Mouse (Mus musculus) bone marrow, adult 2 months (tissue): Measurements from ENCODE around the gene Tle4. TPM values are rescaled to one million over a fixed set of nuclear protein-coding genes. Genes with fewer than 3 reads are reported as not detected.

ENCODE experiments used
- H3K27ac ChIP-seq: fragments of 200-500 bp; 2 replicates; pipeline ENCODE4 v1.5.1; 2012; ENCODE audit warnings: low read depth, mild to moderate bottlenecking, control low read depth, inconsistent platforms, low read length; ENCODE audit not compliant: control insufficient read depth, poor library complexity, insufficient read depth
- H3K4me1 ChIP-seq: fragments of 200-500 bp; 2 replicates; pipeline ENCODE4 v1.6.1; 2011; ENCODE audit warnings: low read length; ENCODE audit not compliant: control insufficient read depth, insufficient read depth
- H3K4me3 ChIP-seq: fragments of 200-500 bp; replicated peaks from 2 replicates; pipeline ENCODE3; 2011; ENCODE audit warnings: mild to moderate bottlenecking, low read depth, low read length, control low read depth; ENCODE audit not compliant: control insufficient read depth
- CTCF ChIP-seq: fragments of 200-500 bp; IDR thresholded peaks from 2 replicates; pipeline ENCODE4 v1.5.1; 2011; ENCODE audit warnings: low read length, control low read depth; ENCODE audit not compliant: control insufficient read depth, insufficient read depth
- POLR2A ChIP-seq: fragments of 200-500 bp; IDR thresholded peaks from 2 replicates; pipeline ENCODE4 v1.6.1; 2011; ENCODE audit warnings: low read depth, mild to moderate bottlenecking, control low read depth, low read length, borderline replicate concordance; ENCODE audit not compliant: control insufficient read depth
- WGBS: fragments of 180-500 bp; shearing (Covaris S2); methylation state at CpG from one replicate; pipeline ENCODE4 v1.1.7; 2018; 5-methylcytosine and 5-hydroxymethylcytosine counted together
- polyA plus RNA-seq: library from polyadenylated mRNA; stranded (reverse); fragments of >200 nt; gene quantifications from 2 replicates; pipeline ENCODE4 v1.2.4, GENCODE M21; 2011; ENCODE audit warnings: low replicate concordance; ENCODE audit not compliant: missing spikeins, insufficient read depth, insufficient read length

Tle4 gene
- polyA plus RNA-seq, 1 experiment: 11.6 TPM

- WGBS: 55% methylated on average over 3 of the region's 3 CpGs
- Histone ChIP-seq H3K27ac (no peak overlapping the region), H3K4me1 (peaks cover 3% of the 10 kb centered on the region), H3K4me3 (no peak overlapping the region)
- TF ChIP-seq CTCF (no peak), POLR2A (no peak)
Measured at GRCm38 (mm10) chr19:14585235-14585634, 12.6 kb downstream of the Tle4 start.

- TF ChIP-seq CTCF (no peak), POLR2A (no peak)
- Histone ChIP-seq H3K4me1 (peaks cover 1% of the 10 kb centered on the region; the same call in 1 of the 2 replicates), H3K4me3 (no peak overlapping the region), H3K27ac (no peak overlapping the region)
- 37% methylated on average over 5 of the region's 5 CpGs for WGBS
Measured at GRCm38 (mm10) chr19:14578698-14579097, 19.2 kb downstream of the Tle4 start.

DNA sequence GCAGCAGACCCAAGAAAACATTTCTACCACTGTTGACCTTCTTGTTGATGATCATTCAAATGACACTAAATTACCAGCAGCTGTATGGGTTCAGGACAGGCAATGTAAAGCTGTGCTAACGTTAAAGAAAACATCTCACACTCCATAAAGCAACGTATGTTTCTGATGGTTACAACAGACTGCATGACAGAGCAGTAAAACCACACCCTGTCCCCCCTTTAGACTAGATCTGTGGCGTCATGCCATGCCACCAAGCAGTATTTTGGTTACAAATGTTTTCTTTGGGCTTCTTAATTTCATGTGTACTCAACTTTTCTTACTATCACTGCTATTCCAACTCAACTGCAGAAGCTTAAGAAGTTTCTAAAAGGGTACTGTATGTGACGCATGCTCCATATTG lies 19.8 kb downstream of the Tle4 start:
- Histone ChIP-seq H3K4me1 (peaks cover 1% of the 10 kb centered on the region; the same call in 1 of the 2 replicates), H3K27ac (no peak overlapping the region), H3K4me3 (no peak overlapping the region)
- no peak for TF ChIP-seq POLR2A
- no peak for TF ChIP-seq CTCF
- 25% methylated on average over 4 of the region's 4 CpGs for WGBS

DNA sequence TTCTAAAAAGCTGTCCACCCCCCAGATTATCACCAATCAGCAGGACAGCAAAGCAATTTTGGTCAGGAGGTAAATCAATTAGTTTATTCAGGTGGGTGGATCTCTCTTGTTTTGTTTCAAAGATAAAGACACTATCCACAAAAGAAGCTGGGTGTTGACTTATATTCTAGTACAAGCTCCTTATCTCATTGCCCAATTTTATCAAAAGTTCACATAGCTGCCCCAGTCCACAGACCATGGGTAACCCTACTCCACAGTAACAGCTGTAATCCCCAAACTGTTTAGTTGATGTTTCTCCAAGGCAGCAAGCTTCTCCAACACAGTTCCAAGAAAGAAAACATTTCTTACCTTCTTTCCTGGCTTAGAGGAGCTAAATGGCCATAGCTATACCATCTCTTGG lies 21.5 kb downstream of the Tle4 start:
- Histone ChIP-seq H3K4me3 (no peak overlapping the region), H3K4me1 (peaks cover 1% of the 10 kb centered on the region; the same call in 1 of the 2 replicates), H3K27ac (no peak overlapping the region)
- TF ChIP-seq POLR2A (no peak), CTCF (no peak)

GRCm38 (mm10) chr19:14568879-14569278 lies 29.0 kb downstream of the Tle4 start:
- Histone ChIP-seq H3K27ac (no peak overlapping the region), H3K4me3 (no peak overlapping the region), H3K4me1 (no peaks in the 10 kb centered on the region; the same call in 1 of the 2 replicates)
- TF ChIP-seq POLR2A: no peak
- no peak for TF ChIP-seq CTCF

- Histone ChIP-seq H3K4me1 (no peaks in the 10 kb centered on the region; the same call in 1 of the 2 replicates), H3K4me3 (no peak overlapping the region), H3K27ac (no peak overlapping the region)
- WGBS: 85% methylated on average over 3 of the region's 3 CpGs
- TF ChIP-seq CTCF (no peak), POLR2A (no peak)
Measured at GRCm38 (mm10) chr19:14567081-14567480, 30.8 kb downstream of the Tle4 start.

DNA sequence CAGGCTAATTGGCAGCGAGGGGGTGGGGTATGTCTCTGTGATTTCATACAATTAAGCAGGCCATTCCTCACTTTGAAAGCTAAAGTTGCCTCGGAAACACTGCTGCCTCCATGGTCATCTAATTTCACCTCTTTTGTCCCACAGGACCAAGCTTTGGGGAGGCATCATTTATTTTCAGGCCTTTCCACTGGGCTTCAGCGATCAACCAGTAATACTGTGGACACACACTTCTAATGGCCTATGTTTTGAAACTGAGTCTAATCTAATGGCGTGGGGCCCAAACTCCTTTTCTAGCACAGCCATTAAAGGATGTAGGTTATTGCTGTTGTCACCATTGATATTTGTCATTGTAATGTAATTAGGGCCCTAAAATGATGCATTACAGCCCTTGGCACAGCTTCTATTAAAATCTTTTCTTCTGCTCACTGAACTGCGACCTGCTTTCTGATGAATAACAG lies 31.3 kb downstream of the Tle4 start:
- no peak overlapping the region for H3K4me3 ChIP-seq
- TF ChIP-seq POLR2A (no peak), CTCF (no peak)
- H3K4me1 ChIP-seq: no peaks in the 10 kb centered on the region; the same call in 1 of the 2 replicates
- WGBS: 85% methylated on average over 5 of the region's 5 CpGs
- no peak overlapping the region for H3K27ac ChIP-seq

GRCm38 (mm10) chr19:14565424-14566069 lies 32.3 kb downstream of the Tle4 start:
- Histone ChIP-seq H3K27ac (no peak overlapping the region), H3K4me1 (no peaks in the 10 kb centered on the region; the same call in 1 of the 2 replicates), H3K4me3 (no peak overlapping the region)
- 32% methylated on average over 4 of the region's 4 CpGs for WGBS
- TF ChIP-seq CTCF: no peak
- TF ChIP-seq POLR2A: no peak

GRCm38 (mm10) chr19:14563273-14563959 lies 34.4 kb downstream of the Tle4 start:
- Histone ChIP-seq H3K4me3 (no peak overlapping the region), H3K4me1 (no peaks in the 10 kb centered on the region), H3K27ac (no peak overlapping the region)
- WGBS: 21% methylated on average over 4 of the region's 4 CpGs
- TF ChIP-seq CTCF (no peak), POLR2A (no peak)
